Mouse (Mus musculus): ENCODE results near the gene Sdcbp2.

DNA sequence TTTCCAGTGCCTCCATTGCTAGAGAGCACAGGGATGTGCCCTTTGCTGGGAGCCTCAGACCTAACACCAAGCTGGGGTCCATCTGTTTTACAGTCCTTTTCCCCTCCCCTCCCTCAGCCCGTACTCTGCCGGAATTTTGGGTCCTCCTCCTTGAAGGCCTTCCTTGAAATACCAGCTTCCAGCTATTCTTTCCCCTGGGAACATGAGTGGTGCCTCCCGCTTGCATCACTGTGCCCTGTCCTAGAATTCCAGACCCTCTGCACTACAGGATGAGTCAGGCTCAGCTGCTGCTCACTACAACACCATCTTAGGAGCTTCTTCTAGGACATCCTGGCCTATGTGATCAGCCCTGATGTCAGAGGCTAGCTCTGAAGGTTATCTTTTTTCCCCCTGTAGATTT lies 51.4 kb downstream of the Sdcbp2 start:
- no peak for TF ChIP-seq SRF (IDR thresholded peaks at IDR 0.05; ENCODE audit: control insufficient read depth, insufficient read length, low read depth)
- no peak for TF ChIP-seq USF1 (IDR thresholded peaks at IDR 0.05; ENCODE audit: low read depth)
- TF ChIP-seq POLR2A (IDR thresholded peaks at IDR 0.05; ENCODE audit: insufficient read length, low read depth) = no peak
- TF ChIP-seq MYOD1 (IDR thresholded peaks at IDR 0.05; ENCODE audit: control insufficient read depth in 1 of 3, insufficient read length in 2 of 3, low read depth in 2 of 3) = no peak
- TF ChIP-seq MYOG (IDR thresholded peaks at IDR 0.05; ENCODE audit: control insufficient read depth in 1 of 3, insufficient read depth in 1 of 3, insufficient read length in 2 of 3, low read depth in 2 of 3) = no peak
- no peak for TF ChIP-seq MAX (IDR thresholded peaks at IDR 0.05; ENCODE audit: low read depth)
- TF ChIP-seq TCF12 (IDR thresholded peaks at IDR 0.05; ENCODE audit: insufficient read depth, poor library complexity, severe bottlenecking) = no peak
- TF ChIP-seq E2F4 (IDR thresholded peaks at IDR 0.05; ENCODE audit: insufficient read depth) = no peak
- no peak for TF ChIP-seq POLR2AphosphoS2 (IDR thresholded peaks at IDR 0.05; ENCODE audit: insufficient read length, low read depth)
- TF ChIP-seq REST (IDR thresholded peaks at IDR 0.05; ENCODE audit: insufficient read depth, insufficient read length) = no peak
- TF ChIP-seq TCF3 (IDR thresholded peaks at IDR 0.05; ENCODE audit: insufficient read length, low read depth) = no peak

All from myocyte (in vitro differentiated cells).